Mouse (Mus musculus): Measurements from ENCODE around the gene Rnf144b.

DNA sequence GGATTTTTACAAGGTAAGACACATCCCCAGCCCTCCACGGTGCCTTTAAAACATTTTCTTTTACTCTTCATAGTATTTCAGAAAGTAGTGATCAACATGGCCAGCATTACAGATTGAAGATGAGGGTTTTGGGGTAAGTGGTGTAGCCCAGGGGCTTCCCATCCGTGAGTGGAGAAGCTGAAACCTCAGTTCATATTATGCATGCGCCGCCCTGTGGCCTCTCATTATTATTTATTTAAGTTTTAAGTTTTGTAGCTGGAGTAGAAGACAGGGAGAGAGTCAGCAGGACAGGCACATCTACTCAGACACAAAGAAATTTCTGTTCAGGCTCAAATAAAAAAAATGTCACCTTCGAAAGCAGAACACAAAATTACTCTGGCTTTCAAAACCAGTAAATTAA lies 131.3 kb downstream of the Rnf144b start:
- TF ChIP-seq CTCF (IDR thresholded peaks at IDR 0.05; ENCODE audit: extremely low read depth, insufficient read length, insufficient replicate concordance, low read depth, low read length) (no peak), POLR2A (IDR thresholded peaks at IDR 0.05; ENCODE audit: low read depth, low read length) (no peak)
